Comparison of ENCODE assay signal across 8 mouse cellular contexts in the genomic region with DNA sequence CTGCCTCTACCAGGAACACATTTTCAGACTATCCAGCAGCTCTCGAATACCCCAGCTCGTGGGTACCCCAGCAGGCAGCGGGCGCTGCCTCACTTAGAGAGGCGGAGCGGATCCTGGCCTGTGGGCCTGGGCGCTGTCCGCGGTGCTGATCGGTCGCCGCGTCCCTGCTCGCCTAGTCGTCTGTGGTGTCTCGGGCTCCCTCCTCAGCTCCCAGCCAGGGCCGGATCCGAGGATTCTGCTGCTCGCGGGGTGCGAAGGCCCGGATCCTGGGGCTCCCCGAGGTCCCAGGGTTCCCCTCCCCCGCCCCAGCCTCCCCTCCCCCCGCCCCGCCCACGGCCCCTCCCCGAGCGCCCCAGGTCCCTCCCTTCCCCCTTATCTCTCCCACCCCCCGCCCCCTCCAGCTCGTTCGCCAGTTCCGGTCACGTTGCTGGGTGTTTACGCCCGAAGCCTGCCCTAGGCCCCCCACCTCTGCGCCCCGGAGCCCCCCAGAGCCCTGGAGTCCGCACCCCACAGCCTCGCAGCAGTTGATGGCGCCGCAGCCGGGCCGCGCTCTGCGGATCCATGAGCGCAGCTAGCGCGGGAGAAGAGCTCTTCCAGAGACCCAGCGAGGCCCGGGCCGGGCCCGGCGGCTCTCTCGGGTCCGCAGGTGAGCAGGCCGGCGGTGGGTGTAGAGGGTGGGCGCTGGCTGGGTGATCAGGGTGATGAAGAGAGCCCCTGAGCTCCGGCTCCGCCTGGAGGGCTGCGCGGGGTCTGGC. TPM values are rescaled to one million over a fixed set of nuclear protein-coding genes. Genes with fewer than 3 reads are reported as not detected.
DNase-seq lines count a peak whose midpoint lies in the region; ATAC-seq lines count a peak whose summit lies in the region.

TSS of gene Ccdc92b (plus strand) at position 405 of the 755 bp plus-strand sequence.

- peak; percentile 70 for ATAC-seq in frontal cortex, adult (ENCODE audit: low TSS enrichment)
- peak; percentile 90 to 92 for ATAC-seq in hematopoietic stem cell, adult 5-6 weeks (replicated peaks in 1 of 2; ENCODE audit: insufficient read depth in 1 of 2, low FRiP score in 2 of 2, low TSS enrichment in 1 of 2, low read depth in 1 of 2, poor library complexity in 2 of 2, severe bottlenecking in 2 of 2)

- DNase-seq in Muller cell, postnatal 12 days (ENCODE audit: inconsistent ontology term), result peak; percentile 82
- peak; percentile 73 for DNase-seq in cerebellum, adult 9-10 months
- DNase-seq in layer of hippocampus, adult 9-10 months (ENCODE audit: low spot score), result peak; percentile 18
- peak; percentile 88 for DNase-seq in lung, postnatal 10 days
- DNase-seq in ovary, postnatal 36 days (ENCODE audit: low spot score), result peak; percentile 89
- peak; percentile 74 to 75 for DNase-seq in thymus, postnatal 36 days

RNA-seq across cellular contexts. Expression of gene Ccdc92b, which starts in this region (rescaled TPM):
- total RNA-seq in hematopoietic stem cell, adult 5-6 weeks (2017), result 0.05 TPM in 1 of 2 replicates, not detected in the other

Comparison
In these comparisons a context has a peak if more than half of its experiments do, and no peak if none do; other contexts are left out.
1. Peak in every context shown above with its lines: DNase-seq and ATAC-seq.
2. Peak in ATAC-seq in hematopoietic stem cell, adult 5-6 weeks; RNA of the gene not detected or under 1 TPM.
3. DNase-seq: peak in every context shown above with its lines; median percentile 89 in ovary, postnatal 36 days; 88 in lung, postnatal 10 days; 82 in Muller cell, postnatal 12 days; 74 in thymus, postnatal 36 days; 73 in cerebellum, adult 9-10 months; 18 in layer of hippocampus, adult 9-10 months.